Mouse (Mus musculus) liver, postnatal 0 days (tissue): ENCODE measurements around the gene Mrgprb3. TPM values are rescaled to one million over a fixed set of nuclear protein-coding genes. Genes with fewer than 3 reads are reported as not detected.

Experiments used
- ATAC-seq: fragments of 200-750 bp; cut with Nextera tagmentation; 2 replicates; pipeline ENCODE4 v1.8.0; 2017; ENCODE audit warnings: mild to moderate bottlenecking, moderate library complexity
- DNase-seq: peaks from one replicate; pipeline ENCODE4 v3.0.0-alpha.2; 2016
- H3K27ac ChIP-seq: fragments of 300-500 bp; sonication (generic); 2 replicates; pipeline ENCODE4 v1.5.1; 2014; ENCODE audit warnings: antibody characterized with exemption, moderate library complexity, mild to moderate bottlenecking, low read depth
- H3K27me3 ChIP-seq: fragments of 300-500 bp; sonication (generic); 2 replicates; pipeline ENCODE4 v1.6.1; 2014; ENCODE audit warnings: low read length, control low read depth, mixed read lengths; ENCODE audit not compliant: insufficient read depth
- H3K36me3 ChIP-seq: fragments of 300-500 bp; sonication (generic); replicated peaks from 2 replicates; pipeline ENCODE4 v1.6.1; 2014; ENCODE audit warnings: mild to moderate bottlenecking, control low read depth, low read length, moderate library complexity, mixed read lengths; ENCODE audit not compliant: insufficient read depth
- H3K4me1 ChIP-seq: fragments of 300-500 bp; sonication (generic); 2 replicates; pipeline ENCODE4 v1.6.1; 2014; ENCODE audit warnings: antibody characterized with exemption, mild to moderate bottlenecking, control low read depth; ENCODE audit not compliant: insufficient read depth
- H3K4me2 ChIP-seq: fragments of 300-500 bp; sonication (generic); 2 replicates; pipeline ENCODE4 v1.6.1; 2014; ENCODE audit warnings: low read depth, mild to moderate bottlenecking, low read length, moderate library complexity, mixed read lengths
- H3K4me3 ChIP-seq: fragments of 300-500 bp; sonication (generic); 2 replicates; pipeline ENCODE4 v1.5.1; 2014; ENCODE audit warnings: low read depth, low read length
- H3K9ac ChIP-seq: fragments of 300-500 bp; sonication (generic); replicated peaks from 2 replicates; pipeline ENCODE4 v1.6.1; 2014; ENCODE audit warnings: mild to moderate bottlenecking, moderate library complexity
- H3K9me3 ChIP-seq: fragments of 300-500 bp; sonication (generic); 2 replicates; pipeline ENCODE4 v1.6.1; 2016; ENCODE audit warnings: mild to moderate bottlenecking, control low read depth, low read length, mixed read lengths
- CTCF ChIP-seq: sonication (generic); IDR thresholded peaks from 2 replicates; pipeline ENCODE4 v1.5.1; 2016; ENCODE audit warnings: antibody characterized with exemption, low read depth
- EP300 ChIP-seq: IDR thresholded peaks from 2 replicates; pipeline ENCODE4 v1.6.1; 2016; ENCODE audit warnings: antibody characterized with exemption, low read depth, mild to moderate bottlenecking
- WGBS: fragments of 180-500 bp; shearing (Covaris S2); extraction: QIAGEN DNeasy Blood & Tissue Kit; methylation state at CpG from one replicate; pipeline ENCODE4 v1.1.7; 2014; ENCODE audit not compliant: insufficient replicate concordance; 5-methylcytosine and 5-hydroxymethylcytosine counted together
- polyA plus RNA-seq: library from polyadenylated mRNA; unstranded; fragments of >200 nt; fragmentation: Nextera tagmentation; extraction: Ambion mirVana; gene quantifications from 2 replicates; pipeline ENCODE4 v1.2.1, GENCODE M21; 2015

Mrgprb3 gene
- not detected in 2 replicates for polyA plus RNA-seq

DNA sequence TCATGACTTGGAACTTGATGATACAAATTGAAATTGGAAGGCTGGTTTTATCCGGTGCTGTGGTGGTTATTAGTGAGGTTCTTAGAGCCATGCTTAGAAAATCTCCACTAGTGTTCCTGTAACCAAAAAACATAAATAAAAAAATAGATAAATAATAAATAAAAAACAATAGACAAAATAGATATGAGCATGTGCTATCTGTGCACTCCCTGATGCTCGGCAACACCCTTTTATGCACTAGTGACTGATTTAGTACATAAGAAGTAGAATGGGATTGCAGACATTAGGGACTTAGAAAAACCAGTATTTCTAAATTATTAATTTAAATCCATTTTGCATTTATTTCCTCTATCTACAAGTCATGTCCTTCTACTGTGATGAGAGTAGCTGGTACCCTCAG is at the start of gene Mrgprb3:
Mrgprb3 (minus strand) TSS at position 101 of the 400 bp plus-strand sequence.
- 76% methylated on average over 2 of the region's 2 CpGs for WGBS
- H3K9ac ChIP-seq: no peak within 1 kb of the TSS
- H3K27ac ChIP-seq: no peak within 1 kb of the TSS
- no peak for ATAC-seq
- no peak within 1 kb of the TSS for H3K4me3 ChIP-seq
- no peaks in the 10 kb centered on the region for H3K9me3 ChIP-seq
- TF ChIP-seq CTCF: no peak
- TF ChIP-seq EP300: no peak
- no peaks in the 10 kb centered on the region for H3K4me1 ChIP-seq
- H3K36me3 ChIP-seq: no peaks in the 10 kb centered on the region
- no peak for DNase-seq
- H3K4me2 ChIP-seq: no peak within 1 kb of the TSS
- no peaks in the 10 kb centered on the region for H3K27me3 ChIP-seq

Other genes starting within 250 kb of the Mrgprb3 start
- 0.04 TPM in 1 of 2 replicates, not detected in the other for gene Mrgprb1, start 187.5 kb downstream of the Mrgprb3 start, polyA plus RNA-seq
- not detected in 2 replicates for gene Mrgprx2, start 144.5 kb downstream of the Mrgprb3 start, polyA plus RNA-seq
- 0.06 TPM in 1 of 2 replicates, not detected in the other for gene Mrgprb2, start 85.7 kb downstream of the Mrgprb3 start, polyA plus RNA-seq
- 8.2 and 10.3 TPM in 2 replicates for gene Zdhhc13, start 145.2 kb upstream of the Mrgprb3 start, polyA plus RNA-seq
- gene Csrp3, start 204.2 kb upstream of the Mrgprb3 start, polyA plus RNA-seq: 0.85 and 2.5 TPM in 2 replicates
- gene E2f8, start 237.8 kb upstream of the Mrgprb3 start, polyA plus RNA-seq: 12.8 and 13.0 TPM in 2 replicates